Mouse (Mus musculus): Measurements from ENCODE around the gene Pcsk1n. TPM values are rescaled to one million over a fixed set of nuclear protein-coding genes. Genes with fewer than 3 reads are reported as not detected.

The Pcsk1n gene
- polyA plus RNA-seq, 1 experiment from 2014 or later: 25.9 TPM

Other genes with a start within 250 kb of the Pcsk1n start
- 45.7 and 49.3 TPM in 2 replicates for gene Plp2, start 248.4 kb upstream of the Pcsk1n start, polyA plus RNA-seq (2014; fragmentation: Nextera tagmentation; extraction: Ambion mirVana)
- 0.07 and 0.25 TPM in 2 replicates for gene Magix, start 238.6 kb upstream of the Pcsk1n start, polyA plus RNA-seq (2014; fragmentation: Nextera tagmentation; extraction: Ambion mirVana)
- gene Gpkow, start 222.7 kb upstream of the Pcsk1n start, polyA plus RNA-seq (2014; fragmentation: Nextera tagmentation; extraction: Ambion mirVana): 35.6 and 47.7 TPM in 2 replicates
- gene Wdr45, start 205.5 kb upstream of the Pcsk1n start, polyA plus RNA-seq (2014; fragmentation: Nextera tagmentation; extraction: Ambion mirVana): 16.1 and 18.7 TPM in 2 replicates
- gene Gm45208, start 197.6 kb upstream of the Pcsk1n start, polyA plus RNA-seq (2014; fragmentation: Nextera tagmentation; extraction: Ambion mirVana): not detected in 2 replicates
- 98.3 and 108 TPM in 2 replicates for gene Praf2, start 191.4 kb upstream of the Pcsk1n start, polyA plus RNA-seq (2014; fragmentation: Nextera tagmentation; extraction: Ambion mirVana)
- 19.9 and 21.5 TPM in 2 replicates for gene Ccdc120, start 168.9 kb upstream of the Pcsk1n start, polyA plus RNA-seq (2014; fragmentation: Nextera tagmentation; extraction: Ambion mirVana)
- 18.5 and 21.7 TPM in 2 replicates for gene Tfe3, start 157.3 kb upstream of the Pcsk1n start, polyA plus RNA-seq (2014; fragmentation: Nextera tagmentation; extraction: Ambion mirVana)
- gene Gripap1, start 130.1 kb upstream of the Pcsk1n start, polyA plus RNA-seq (2014; fragmentation: Nextera tagmentation; extraction: Ambion mirVana): 46.1 and 53.6 TPM in 2 replicates
- 1.6 and 2.2 TPM in 2 replicates for gene Kcnd1, start 97.5 kb upstream of the Pcsk1n start, polyA plus RNA-seq (2014; fragmentation: Nextera tagmentation; extraction: Ambion mirVana)
- 32.4 and 37.5 TPM in 2 replicates for gene Otud5, start 78.5 kb upstream of the Pcsk1n start, polyA plus RNA-seq (2014; fragmentation: Nextera tagmentation; extraction: Ambion mirVana)
- gene Pim2, start 41.6 kb upstream of the Pcsk1n start, polyA plus RNA-seq (2014; fragmentation: Nextera tagmentation; extraction: Ambion mirVana): 6.4 and 7.1 TPM in 2 replicates
- 11.5 and 13.3 TPM in 2 replicates for gene Slc35a2, start 35.8 kb upstream of the Pcsk1n start, polyA plus RNA-seq (2014; fragmentation: Nextera tagmentation; extraction: Ambion mirVana)
- gene Pqbp1, start 20.6 kb upstream of the Pcsk1n start, polyA plus RNA-seq (2014; fragmentation: Nextera tagmentation; extraction: Ambion mirVana): 155 and 161 TPM in 2 replicates
- 168 and 179 TPM in 2 replicates for gene Timm17b, start 20.5 kb upstream of the Pcsk1n start, polyA plus RNA-seq (2014; fragmentation: Nextera tagmentation; extraction: Ambion mirVana)
- not detected in 2 replicates for gene Gm10491, start 12.0 kb upstream of the Pcsk1n start, polyA plus RNA-seq (2014; fragmentation: Nextera tagmentation; extraction: Ambion mirVana)
- not detected in 2 replicates for gene Gm10490, start 10.3 kb upstream of the Pcsk1n start, polyA plus RNA-seq (2014; fragmentation: Nextera tagmentation; extraction: Ambion mirVana)
- not detected in 2 replicates for gene Eras, start 8.8 kb downstream of the Pcsk1n start, polyA plus RNA-seq (2014; fragmentation: Nextera tagmentation; extraction: Ambion mirVana)
- gene Hdac6, start 28.1 kb downstream of the Pcsk1n start, polyA plus RNA-seq (2014; fragmentation: Nextera tagmentation; extraction: Ambion mirVana): 46.0 and 48.5 TPM in 2 replicates
- gene Gata1, start 58.2 kb downstream of the Pcsk1n start, polyA plus RNA-seq (2014; fragmentation: Nextera tagmentation; extraction: Ambion mirVana): 3.9 and 4.9 TPM in 2 replicates
- not detected in 2 replicates for gene Glod5, start 98.7 kb downstream of the Pcsk1n start, polyA plus RNA-seq (2014; fragmentation: Nextera tagmentation; extraction: Ambion mirVana)
- 59.8 and 68.7 TPM in 2 replicates for gene Suv39h1, start 154.9 kb downstream of the Pcsk1n start, polyA plus RNA-seq (2014; fragmentation: Nextera tagmentation; extraction: Ambion mirVana)
- 0.49 and 0.91 TPM in 2 replicates for gene Was, start 170.7 kb downstream of the Pcsk1n start, polyA plus RNA-seq (2014; fragmentation: Nextera tagmentation; extraction: Ambion mirVana)
- 25.6 and 30.8 TPM in 2 replicates for gene Wdr13, start 213.1 kb downstream of the Pcsk1n start, polyA plus RNA-seq (2014; fragmentation: Nextera tagmentation; extraction: Ambion mirVana)
- 450 and 452 TPM in 2 replicates for gene Rbm3, start 226.1 kb downstream of the Pcsk1n start, polyA plus RNA-seq (2014; fragmentation: Nextera tagmentation; extraction: Ambion mirVana)

Measured in hindbrain, embryonic 11.5 days (tissue).